Mouse (Mus musculus): ENCODE data around the gene Dao. TPM values are rescaled to one million over a fixed set of nuclear protein-coding genes. Genes with fewer than 3 reads are reported as not detected.
A peak's percentile ranks its signal among the peaks of the same experiment; 100 is the strongest.

Gene Dao
- total RNA-seq, 2 experiments from 2014 or later, result not detected

DNA sequence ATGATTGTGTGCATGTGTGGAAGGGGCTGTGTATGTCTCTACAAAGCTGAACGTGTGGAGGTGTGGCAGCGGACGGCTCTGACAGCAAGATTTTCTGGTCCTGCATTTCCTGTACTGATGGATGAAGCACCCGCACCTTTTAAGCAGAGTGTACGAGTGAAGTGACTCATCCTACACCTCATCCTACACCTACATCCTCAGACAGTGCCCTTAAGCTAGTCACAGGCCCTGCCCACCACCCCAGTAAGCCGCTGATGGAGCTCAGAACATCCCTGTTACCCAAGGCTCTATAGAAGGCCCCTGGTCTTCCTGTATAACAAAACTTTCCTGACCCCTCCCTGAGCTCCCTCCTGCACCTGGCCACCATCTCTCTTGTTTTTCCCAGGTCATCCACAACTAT, 20.9 kb downstream of the Dao start:
- DNase-seq (ENCODE audit: extremely low spot score in 1 of 2, low spot score in 1 of 2), result no peak

DNA sequence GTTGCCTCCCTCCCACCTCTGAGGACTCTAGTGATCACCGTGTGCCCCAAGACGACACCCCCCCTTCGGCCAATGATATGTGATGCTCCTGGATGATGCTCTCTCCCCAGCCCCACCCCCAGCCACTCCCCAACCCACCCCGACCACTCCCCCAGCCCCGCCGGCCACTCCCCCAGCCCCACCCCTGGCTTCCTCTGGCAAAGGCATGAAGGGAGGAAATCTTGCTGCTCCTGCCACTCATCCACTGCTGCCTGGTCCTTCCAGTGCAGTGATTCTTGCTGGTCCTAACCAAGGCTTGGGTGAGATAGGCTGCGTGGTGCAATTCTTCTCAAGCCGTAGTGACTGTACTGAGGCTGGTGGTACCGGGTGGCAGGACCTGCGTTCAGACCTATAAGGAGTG, 21.4 kb downstream of the Dao start:
- DNase-seq (ENCODE audit: extremely low spot score in 1 of 2, low spot score in 1 of 2), result no peak

DNA sequence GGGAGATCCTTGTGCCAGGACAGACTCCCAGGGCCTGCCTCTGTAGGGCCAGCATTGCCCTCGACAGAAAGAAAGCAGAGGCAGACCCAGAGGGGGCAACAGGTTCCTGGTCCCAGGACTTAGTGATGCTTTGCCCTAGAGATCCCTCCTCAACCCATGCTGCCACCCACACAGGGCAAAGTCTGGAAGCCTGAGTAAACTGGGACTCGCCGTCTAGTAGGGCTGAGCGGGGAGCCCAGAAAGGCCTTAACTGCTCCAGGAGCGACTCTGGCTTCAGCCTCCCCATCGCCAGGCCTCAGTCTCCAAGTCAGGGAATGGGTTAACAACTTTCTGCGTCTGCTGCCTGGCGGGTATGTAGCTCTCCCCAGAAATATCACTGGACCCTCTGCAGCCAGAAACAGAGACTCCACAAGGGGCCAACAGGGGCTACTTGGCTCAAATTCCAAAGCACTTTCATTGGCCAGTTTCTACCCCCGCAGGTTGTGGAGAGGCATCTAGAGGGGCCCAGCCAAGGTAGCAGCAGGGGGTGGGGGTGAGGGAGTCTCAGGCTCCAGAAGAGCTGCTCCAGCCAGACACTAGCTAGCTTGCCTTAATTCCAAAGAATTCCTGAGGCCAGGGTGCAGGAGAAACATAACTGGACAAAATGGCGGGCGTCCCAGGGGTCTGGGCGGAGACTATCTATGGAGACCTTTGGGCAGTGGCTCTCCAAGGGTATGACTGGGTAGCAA, 23.9 kb downstream of the Dao start:
- DNase-seq (ENCODE audit: extremely low spot score in 1 of 2, low spot score in 1 of 2), result no peak

DNA sequence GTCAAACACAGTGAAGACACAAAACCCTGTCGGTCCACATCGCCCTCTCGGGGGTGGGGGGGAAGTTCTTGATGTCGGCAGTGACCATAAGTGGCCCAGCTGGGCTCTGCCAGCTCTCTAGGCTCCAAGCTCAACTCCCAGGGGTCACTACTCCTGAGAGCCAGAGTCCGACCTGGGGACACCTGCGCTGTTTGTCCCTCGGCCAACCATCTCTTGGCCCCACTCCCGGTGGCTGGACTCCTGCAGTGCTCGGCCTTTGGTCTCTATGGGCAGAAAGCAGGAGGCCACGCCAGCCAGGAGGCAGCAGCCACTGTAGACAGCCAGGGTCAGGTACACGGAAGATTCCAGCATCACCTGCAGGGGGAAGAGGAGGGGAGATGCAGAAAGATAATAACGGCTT, 24.6 kb downstream of the Dao start:
- DNase-seq (ENCODE audit: extremely low spot score in 1 of 2, low spot score in 1 of 2), result no peak

DNA sequence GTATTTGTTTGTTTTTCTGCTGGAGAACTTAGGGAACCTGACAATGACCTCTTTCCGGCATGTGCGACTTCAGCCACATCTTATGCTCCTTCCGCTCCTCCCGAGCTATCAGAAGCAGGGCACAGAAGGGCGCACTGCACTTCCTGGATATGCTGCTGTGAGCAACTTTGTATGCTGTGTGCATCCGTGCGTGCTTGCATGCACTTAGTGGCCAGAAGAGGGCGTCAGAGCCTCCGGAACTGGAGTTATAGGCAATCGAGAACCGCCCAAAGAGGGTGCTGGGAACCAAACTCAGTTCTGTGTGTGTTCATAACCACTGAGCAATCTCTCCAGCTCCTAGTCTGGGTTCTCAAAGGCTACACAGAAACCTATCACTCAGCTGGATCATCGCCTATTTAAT, 27.1 kb downstream of the Dao start:
- no peak for DNase-seq (ENCODE audit: extremely low spot score in 1 of 2, low spot score in 1 of 2)

DNA sequence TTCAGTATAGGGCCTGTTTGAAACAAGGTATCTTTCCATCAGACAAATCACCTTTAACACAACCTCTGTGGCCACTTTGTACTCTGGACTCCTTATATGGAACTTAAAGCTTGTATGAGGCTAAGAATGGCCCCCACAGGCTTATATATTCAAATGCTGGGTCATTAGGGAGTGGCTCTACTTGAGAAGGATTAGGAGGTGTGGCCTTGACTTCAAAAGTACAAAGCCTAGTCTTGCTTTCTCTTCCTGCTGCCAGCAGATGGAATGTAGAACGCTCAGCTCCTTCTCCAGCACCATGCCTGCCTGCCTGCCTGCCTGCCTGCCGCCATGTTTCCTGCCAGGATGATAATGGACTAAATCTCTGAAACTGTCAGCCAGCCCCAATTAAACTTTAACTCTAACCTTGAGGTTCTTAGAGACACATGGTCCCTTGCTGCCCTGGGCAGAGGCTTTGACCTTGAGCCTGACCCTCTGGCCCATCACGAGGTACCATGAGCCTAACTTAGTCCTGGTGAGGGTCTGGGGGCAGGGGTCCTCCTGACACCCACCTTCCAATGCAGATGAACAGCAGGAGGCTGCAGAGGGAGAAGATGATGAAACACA, 28.8 kb downstream of the Dao start:
- DNase-seq (ENCODE audit: extremely low spot score in 1 of 2, low spot score in 1 of 2), result no peak

DNA sequence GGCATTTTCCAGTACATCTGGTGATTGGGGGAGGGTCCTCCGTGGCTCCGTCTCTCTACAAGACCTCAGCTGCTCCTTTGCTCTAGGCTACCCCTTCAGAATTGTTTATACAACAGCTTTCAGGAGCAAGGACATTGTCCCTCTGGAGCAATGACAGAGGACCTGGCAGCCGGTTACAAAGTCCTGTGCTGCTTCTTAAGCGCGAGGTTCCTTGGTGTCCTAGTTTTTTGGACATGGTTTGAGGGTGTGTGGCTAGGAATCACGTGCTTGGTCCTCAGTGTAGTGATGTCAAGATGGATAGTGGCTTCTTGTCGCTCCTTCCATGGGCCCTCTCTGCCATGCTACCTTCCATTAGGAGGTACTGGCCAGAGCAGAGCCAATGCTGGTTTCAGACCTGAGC, 30.9 kb downstream of the Dao start:
- DNase-seq (ENCODE audit: extremely low spot score in 1 of 2, low spot score in 1 of 2), result no peak

DNA sequence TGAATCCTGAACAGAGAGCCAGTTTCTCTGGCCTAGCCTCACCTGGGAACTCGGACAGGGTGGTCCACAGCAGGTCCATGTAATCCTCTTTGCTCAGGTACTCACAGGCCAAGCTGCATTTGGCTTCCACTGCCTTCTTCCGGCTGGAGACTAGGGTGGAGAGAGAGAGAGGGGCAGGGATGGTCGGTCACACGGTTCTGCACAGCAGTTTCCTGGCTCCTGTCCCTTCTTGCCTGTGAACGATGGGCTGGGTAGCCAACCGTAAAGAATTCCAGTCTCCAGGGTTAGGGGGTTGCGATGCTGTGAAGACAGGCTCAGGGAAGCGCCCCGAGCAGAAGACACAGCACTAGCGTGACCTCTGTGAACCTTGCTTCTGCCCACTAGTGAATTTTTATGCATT, 31.6 kb downstream of the Dao start:
- DNase-seq (ENCODE audit: extremely low spot score in 1 of 2, low spot score in 1 of 2), result no peak

DNA sequence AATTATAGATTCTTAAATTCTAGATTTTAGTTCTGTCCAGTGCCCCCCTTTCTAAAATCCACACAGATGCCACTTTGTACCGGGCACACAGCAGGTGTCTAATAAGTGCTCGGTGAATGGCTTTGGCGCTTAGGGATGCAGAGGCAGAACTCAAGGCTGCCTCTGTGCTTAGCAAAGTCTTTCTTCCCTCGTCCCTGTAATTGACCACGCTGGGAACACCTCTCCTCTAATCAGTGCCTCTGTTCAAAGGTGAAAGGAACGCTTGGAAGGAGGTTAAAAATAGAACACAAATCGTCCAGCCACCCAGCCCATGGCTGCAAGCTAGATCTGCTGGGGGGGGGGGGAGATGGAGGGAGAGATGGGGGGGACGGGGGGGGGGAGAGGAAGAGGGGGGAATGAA, 37.0 kb downstream of the Dao start:
- no peak for DNase-seq (ENCODE audit: extremely low spot score in 1 of 2, low spot score in 1 of 2)

DNA sequence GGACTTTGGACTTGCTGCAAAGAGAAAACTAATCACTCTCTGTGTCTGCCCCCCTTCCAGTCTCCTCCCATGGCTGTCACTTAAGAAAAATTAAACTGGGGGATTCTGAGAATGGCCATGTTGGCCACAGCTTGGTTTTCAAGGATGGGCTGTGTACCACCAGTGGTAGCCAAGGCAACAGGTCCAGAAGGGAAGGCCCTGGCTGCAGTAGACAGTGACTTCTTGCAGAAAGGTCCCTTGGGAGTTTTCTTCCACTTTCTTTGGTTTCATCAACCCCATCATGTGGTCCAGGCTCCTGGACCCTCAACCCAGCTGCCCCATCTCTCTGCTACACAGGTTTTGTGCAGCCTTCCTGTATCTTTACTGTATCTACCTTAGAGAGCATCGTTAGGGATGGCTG, 37.4 kb downstream of the Dao start:
- DNase-seq (ENCODE audit: extremely low spot score in 1 of 2, low spot score in 1 of 2), result no peak

DNA sequence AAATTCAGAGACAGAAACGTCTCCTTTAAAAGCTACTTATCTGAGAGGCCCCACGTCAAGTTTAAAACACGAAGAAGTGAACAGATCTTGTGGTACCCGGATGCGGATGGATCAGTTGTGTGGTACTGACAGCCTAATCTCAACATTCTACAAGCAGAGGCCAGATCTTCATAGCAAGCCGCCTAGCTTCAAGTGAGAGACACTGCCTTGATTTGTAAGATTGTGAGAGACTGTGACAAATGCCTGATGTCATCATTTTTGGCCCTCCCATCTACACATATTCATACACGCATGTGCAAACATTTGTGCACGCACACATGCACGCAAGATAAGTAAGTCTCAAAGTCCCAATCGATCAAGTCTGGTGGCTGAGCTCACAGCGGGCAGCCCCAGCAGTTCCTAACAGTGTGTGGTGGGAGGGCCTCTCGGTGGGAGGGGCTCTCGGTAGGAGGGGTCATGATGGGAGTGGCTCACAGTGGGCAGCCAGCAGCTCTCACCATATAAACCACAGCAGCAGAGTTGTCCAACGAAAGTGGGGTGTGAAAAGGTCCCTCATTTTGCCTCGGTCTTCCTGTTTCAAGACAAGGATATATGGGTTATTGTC, 37.9 kb downstream of the Dao start:
- no peak for DNase-seq (ENCODE audit: extremely low spot score in 1 of 2, low spot score in 1 of 2)

DNA sequence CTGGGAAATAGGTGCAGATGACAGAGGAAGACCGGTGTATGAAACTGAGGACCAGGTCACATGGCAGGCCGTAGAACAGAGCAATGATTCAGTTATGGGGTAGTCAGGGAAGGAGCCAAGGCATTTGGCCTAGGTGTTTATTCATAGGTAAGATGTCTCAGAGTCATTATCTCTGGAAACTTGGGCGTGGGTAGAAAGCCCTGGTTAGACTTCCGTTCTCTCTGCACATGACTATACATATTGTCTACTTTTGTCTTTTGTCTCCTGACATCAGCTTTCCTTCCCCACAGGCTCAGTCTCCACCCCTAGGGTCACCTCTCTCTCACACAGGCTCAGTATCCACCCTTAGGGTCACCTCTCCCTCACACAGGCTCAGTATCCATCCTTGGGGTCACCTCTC, 40.3 kb downstream of the Dao start:
- no peak for DNase-seq (ENCODE audit: extremely low spot score in 1 of 2, low spot score in 1 of 2)

DNA sequence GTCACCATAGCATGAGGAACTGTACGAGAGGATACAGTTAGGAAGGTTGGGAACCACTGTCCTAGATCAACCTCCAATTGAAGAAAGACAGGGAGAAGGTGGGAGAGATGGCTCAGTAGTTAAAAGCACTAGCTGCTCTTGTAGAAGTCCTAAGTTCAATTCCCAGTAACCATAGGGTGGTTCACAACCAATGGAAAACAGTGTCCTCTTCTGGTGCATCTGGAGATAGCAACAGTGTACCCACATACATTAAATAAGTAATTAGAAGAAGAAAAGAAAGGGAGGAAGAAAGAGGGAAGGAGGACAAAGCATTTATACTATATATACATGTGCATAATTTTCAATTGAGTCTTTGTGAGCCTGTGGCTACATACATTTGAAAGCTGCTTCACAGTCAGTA, 41.6 kb downstream of the Dao start:
- no peak for DNase-seq (ENCODE audit: extremely low spot score in 1 of 2, low spot score in 1 of 2)

DNA sequence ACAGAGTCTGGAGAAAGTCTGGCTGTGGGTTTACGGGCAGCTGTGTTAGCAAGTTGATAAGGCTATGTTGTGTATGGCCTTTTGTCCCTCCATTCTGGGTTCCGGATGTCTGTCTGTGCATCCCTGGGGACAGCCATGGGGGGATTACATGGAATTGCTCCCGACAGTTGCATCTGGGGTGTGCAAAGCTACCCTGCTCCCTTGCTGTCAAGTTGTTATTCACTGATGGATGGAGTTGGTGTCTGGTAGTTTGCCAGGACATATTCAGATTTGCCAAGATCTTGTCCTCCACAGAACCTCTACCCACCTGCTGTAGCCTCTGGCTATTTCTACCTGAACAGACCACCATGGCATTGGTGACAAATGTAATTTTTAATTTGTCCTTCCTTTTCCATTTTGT, 42.6 kb downstream of the Dao start:
- no peak for DNase-seq (ENCODE audit: extremely low spot score in 1 of 2, low spot score in 1 of 2)

DNA sequence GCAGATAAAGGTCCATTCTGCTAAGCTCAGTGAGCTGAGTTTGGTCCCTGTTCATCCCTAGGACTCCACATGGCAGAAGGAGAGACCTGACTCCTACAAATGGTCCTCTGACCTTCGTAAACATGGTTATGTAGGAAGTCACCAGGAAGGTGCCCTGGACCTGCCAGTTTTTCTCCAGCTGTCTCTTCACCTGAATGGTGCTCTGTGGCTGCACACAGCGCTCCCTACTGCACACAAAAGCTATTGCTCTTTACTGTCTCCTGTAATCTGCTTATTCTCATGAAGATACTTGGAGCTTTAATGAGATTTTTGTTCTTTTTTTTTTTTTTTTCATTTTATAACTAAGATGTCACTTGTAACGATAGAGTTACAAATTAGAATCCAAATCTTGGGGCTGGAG, 43.1 kb downstream of the Dao start:
- DNase-seq (ENCODE audit: extremely low spot score in 1 of 2, low spot score in 1 of 2), result no peak

DNA sequence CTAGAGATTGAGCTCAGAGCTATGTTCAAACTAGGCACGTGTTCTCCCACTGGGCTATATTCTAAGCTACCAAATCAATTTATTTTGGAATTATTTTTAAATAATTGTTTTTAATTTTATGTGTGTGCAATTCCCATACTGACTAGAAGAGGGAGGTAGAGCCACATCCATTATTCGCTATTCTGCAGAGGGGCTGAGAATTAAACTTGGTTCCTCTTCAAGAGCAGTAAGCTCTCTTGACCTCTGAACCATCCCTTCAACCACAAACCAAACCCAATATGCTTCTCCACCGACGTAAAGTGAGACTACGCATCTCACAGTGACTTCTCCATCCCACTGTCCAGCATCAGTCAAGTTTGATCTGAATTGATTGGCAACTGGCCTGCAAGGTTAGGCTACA, 43.7 kb downstream of the Dao start:
- DNase-seq (ENCODE audit: extremely low spot score in 1 of 2, low spot score in 1 of 2), result no peak

DNA sequence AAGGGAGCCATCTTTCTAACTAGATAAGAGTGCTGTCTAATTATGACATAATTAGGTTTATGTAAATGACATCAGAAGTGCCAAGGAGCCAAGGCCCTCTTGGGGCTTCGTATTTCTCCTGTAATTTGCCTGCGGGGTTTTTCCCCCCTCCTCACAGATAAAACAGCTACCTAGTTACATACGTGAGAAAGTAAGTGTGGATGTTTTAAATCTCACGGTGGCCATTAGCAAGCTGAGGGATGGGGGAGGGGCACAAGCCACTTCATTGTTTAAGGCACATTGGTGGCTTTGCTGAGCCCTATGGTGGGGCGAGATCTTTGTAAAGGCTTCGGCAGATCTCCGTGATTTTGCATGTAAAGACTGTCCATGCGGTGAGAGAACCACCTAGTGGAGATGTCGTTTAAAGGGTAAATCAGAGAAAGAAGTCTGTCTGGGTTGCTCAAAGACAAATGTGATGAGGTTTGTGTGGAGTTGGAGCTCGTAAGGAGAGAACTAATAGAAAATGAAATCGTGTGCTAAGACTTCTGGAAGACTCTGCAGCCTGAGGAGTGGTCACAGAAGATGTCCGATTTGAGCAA, 45.3 kb downstream of the Dao start:
- DNase-seq (ENCODE audit: extremely low spot score in 1 of 2, low spot score in 1 of 2), result no peak

DNA sequence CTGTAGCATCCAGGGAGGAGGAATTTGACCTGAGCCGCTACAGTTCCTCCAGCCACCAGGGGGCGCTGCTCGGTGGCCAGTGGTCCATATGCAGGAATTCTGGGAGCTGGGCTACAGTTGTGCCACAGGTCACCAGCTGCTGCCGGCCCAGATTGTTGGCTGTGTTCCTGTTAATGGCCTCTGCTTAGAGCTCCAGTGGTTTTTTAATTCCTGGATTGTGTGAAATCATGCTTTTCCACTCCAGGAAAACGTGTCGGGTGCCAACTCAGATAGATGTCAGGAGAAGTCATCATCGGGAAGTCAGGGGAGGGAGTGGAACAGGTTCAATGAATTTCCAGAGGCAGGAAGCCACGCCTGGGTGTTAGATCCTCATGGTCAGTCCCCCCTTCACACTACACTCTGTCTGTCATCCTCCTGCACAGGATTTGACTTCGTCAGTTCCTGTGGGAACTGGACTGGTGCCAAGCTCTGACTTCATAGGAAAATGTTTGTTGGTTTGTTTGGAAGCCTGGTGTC, 48.8 kb downstream of the Dao start:
- DNase-seq (ENCODE audit: extremely low spot score in 1 of 2, low spot score in 1 of 2), result peak in 1 of 2 experiments; percentile 65

DNA sequence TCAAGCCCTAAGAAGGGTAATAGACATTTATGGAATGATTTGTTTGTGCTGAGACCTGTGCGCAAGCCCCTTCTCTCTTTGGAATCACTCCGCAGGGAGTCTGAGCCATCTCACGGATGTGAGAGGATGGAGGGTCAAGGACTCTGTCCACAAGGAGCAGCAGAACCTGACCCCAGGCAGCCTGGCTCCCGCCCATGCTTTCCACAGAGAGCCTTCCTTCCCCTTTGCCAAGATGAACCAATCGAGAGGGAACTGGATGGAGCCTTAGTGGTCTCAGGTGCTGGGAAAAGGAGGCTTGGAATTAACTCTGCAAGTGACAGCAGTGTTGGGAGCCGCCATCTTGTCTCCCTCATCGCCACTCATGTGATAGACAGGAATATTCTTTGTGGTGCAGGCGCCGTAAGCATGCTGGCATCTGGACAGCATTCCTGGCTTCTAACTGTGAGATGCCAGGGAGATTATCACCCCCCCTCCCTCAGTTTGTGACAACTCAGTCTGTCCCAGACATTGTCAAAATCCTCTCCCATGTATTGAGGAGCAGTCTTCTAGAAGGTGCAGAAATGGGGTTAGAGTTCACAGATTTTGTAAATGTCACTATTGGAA, 53.7 kb downstream of the Dao start:
- no peak for DNase-seq (ENCODE audit: extremely low spot score in 1 of 2, low spot score in 1 of 2)

DNA sequence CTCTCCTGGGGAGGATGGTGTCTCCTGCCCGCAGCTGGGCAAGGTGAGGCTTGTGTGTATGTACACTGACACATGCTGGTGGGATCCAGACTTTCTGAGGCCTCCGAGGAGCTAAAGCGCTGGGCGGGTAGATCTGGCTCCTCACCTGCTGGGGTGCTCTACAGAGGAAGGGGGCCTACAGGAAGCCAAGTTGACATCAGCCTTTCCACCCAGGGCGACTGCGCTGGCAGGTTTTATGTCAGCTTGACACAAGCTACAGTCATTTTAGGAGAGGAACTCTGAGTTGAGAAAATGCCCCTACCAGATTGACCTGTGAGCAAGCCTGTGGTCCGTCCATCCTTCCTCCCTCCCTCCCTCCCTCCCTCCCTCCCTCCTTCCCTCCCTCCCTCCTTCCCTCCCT, 58.2 kb downstream of the Dao start:
- DNase-seq (ENCODE audit: extremely low spot score in 1 of 2, low spot score in 1 of 2), result no peak

DNA sequence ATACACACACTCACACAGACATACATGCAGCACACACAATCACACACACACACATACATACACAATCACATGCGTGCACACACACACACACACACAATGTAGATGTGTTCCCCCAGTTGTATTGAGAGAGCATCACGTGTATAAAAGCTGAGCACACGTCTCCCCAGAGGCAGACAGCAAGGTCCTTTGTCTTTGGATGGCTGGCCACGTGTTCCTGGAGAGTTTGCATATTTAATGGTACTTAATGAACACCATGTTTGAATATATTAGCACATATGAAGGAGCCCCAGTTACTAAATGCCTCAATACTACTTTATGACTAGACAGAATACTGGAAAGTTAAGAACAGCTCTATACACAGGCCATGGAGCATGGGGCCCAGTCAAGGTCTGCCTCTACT, 60.5 kb downstream of the Dao start:
- no peak for DNase-seq (ENCODE audit: extremely low spot score in 1 of 2, low spot score in 1 of 2)

Data from layer of hippocampus, postnatal 25 days (tissue).